Mouse (Mus musculus): ENCODE data around the gene Rab1b.
"Not testable (repeated sequence)": the region's sequence is repeated elsewhere in the genome, so short reads cannot be mapped to it uniquely, and the experiment has no call there.

The Rab1b gene

GRCm38 (mm10) chr19:5106731-5107191 lies at the start of gene Rab1b:
Gene Rab1b (minus strand): TSS chr19:5107072.
- DNase-seq (ENCODE audit: low spot score), result peak; percentile 94

DNA sequence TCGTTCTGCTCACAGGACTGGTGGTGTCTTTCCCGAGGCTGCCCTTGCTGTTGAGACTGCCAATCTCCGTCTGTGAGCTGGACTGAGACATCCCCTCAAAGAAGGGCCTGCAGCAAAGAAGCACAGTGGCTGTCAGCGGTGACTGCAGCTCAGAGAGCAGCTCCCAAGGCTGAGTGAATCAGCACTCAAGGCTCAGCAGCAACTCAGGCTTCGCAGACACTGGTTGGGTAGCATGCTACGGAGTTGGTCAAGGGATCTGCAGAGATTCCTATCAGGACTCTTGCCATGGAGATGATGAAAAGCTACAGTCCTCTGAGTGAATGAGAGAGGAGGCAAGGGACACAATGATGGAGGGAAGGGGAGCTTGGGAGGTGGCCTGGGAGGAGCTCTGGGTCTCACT lies 45.4 kb upstream of the Rab1b start:
- DNase-seq (ENCODE audit: low spot score), result no peak

DNA sequence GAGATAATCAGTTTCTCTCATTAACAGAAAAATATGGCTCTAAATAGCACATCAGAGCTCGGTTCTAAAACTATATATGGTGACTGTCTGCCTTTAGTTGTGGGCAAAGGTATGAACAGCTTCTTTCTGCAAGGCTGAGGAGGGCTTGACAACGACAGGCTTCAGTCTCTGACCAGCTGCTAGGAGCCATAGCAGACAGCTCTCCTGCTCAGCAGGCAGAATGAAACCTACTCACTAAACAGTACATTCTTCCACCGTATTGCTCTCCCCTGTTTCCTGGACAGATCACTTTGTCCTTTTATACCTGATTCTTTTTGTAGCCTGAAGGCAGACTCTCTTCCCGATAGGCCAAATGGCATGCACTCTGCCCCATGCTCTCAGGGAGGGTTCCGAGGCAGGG lies 44.9 kb upstream of the Rab1b start:
- DNase-seq (ENCODE audit: low spot score), result no peak

- peak; percentile 25 for DNase-seq (ENCODE audit: low spot score)
Measured at GRCm38 (mm10) chr19:5151331-5151730, 44.5 kb upstream of the Rab1b start.

DNA sequence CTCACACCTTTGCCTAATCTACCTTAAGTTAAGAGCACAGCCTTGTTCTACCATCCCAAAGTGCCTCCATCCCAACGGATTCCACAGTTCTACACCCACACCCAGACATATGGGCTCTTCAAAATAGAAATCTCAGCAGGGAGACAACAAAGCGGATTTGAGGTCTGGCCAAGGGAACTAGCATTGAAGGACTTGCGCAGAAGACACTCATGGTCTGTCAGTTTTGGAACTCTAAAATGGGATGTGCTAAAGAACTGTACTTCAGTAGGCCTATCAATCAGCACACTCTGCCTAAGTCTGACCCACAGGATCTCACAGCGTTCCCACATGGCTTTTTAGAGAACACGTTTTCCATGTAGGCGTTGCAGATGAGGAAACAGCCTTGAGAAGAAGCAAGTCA lies 43.5 kb upstream of the Rab1b start:
- no peak for DNase-seq (ENCODE audit: low spot score)

DNA sequence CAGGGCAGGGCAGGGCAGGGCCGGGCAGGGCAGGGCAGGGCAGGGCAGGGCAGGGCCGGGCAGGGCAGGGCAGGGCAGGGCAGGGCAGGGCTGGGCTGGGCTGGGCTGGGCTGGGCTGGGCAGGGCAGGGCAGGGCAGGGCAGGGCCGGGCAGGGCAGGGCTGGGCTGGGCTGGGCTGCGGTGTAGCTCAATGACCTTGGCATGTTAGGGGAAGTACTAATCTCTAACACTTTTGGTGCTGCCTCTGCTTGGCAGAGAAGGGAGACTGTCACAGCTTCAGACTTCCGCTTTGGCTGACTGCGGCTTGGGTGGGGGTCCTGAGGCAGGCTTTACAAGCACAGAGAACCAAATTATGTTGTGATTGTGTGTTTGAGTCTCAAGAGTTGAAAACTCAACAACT lies 42.2 kb upstream of the Rab1b start:
- not testable (repeated sequence) for DNase-seq (ENCODE audit: low spot score)

DNA sequence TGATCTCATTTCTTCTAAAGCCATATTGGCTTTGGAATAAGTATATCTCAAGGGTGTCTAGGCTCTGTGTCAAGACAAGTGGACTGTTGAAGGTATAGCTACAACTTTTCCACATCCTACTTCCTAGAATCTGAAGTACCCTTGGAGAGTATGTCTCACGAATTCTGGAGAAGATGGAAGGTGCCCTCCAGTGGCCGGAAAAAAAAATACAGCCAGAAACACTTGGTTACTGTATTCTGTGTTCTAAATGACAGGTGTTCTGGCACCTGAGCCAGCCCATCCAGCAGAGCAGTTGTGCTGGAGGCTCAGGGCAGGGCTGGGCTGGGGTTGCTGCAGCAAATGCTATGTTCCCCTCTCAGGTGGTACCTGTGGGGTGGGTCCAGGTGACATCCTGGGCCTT lies 32.8 kb upstream of the Rab1b start:
- peak; percentile 41 for DNase-seq (ENCODE audit: low spot score)

DNA sequence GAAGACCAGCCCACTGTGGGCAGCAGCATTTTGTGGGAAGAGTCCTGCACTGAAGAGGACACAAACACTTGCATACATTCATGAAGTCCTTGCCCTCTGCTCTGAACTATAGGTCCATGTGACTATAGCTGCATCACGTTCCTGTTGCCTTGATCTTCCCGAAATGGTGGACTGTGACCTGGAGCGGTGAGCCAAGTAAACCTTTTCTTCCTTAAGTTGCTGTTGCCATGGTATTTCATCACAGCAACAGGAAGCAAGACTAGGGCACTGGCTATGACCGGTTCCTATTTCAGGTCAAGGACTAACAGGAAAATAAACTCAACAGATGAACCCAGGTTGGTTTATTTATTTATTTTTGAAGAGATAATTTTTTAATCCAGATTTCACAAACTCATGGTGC lies 24.4 kb upstream of the Rab1b start:
- DNase-seq (ENCODE audit: low spot score), result no peak

- DNase-seq (ENCODE audit: low spot score), result no peak
Measured at GRCm38 (mm10) chr19:5129770-5130169, 22.9 kb upstream of the Rab1b start.

GRCm38 (mm10) chr19:5124055-5124614 lies 17.3 kb upstream of the Rab1b start:
- no peak for DNase-seq (ENCODE audit: low spot score)

- DNase-seq (ENCODE audit: low spot score), result no peak
Measured at GRCm38 (mm10) chr19:5123241-5123640, 16.4 kb upstream of the Rab1b start.

- no peak for DNase-seq (ENCODE audit: low spot score)
Measured at GRCm38 (mm10) chr19:5122492-5122891, 15.6 kb upstream of the Rab1b start.

DNA sequence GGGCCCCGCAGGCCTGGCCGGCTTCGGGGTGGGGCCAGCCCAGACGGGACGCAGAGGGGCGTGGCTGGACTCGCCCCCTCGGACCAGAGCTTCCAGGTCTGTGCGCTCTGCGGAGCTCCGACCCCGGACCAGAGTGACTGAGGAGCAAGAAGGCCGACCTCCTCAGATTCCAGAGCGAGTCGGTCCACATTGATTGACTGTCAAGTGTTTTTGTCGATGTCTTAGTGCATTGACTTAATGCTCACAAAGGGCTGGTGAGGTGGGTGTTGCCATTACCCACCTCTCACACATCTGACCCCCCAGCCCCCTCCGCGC lies 11.5 kb upstream of the Rab1b start, which contains the start of gene Klc2:
Gene Klc2, minus strand, starts transcription at position 177 of the 315 bp plus-strand sequence.
- no peak for DNase-seq (ENCODE audit: low spot score)

GRCm38 (mm10) chr19:5117494-5118383 lies 10.9 kb upstream of the Rab1b start:
- DNase-seq (ENCODE audit: low spot score), result peak; percentile 87

GRCm38 (mm10) chr19:5113783-5114182 lies 6.9 kb upstream of the Rab1b start:
- DNase-seq (ENCODE audit: low spot score), result no peak

GRCm38 (mm10) chr19:5109659-5110453 lies 3.0 kb upstream of the Rab1b start:
- DNase-seq (ENCODE audit: low spot score), result no peak

DNA sequence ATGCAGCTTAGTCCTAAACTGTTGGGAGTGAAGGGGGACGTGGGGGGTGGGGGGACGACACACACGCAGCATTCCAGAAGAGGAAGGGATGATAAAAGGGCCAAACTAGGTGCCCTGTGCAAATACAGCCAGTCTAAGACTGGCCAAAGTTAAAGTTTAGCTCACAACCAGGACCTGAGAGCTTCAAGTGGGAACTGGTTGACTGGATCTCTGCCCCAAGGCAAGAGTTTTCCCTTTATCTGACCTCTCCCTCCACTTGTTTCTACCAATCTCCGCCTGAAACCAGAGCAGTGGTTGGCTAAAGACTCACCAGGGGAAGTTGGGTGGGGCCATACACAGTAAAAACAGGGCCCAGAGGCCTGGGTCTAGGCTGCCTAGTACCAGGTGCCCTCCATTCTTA lies 1.8 kb upstream of the Rab1b start:
- DNase-seq (ENCODE audit: low spot score), result no peak

GRCm38 (mm10) chr19:5108271-5108575 lies 1.4 kb upstream of the Rab1b start:
- no peak for DNase-seq (ENCODE audit: low spot score)

- no peak for DNase-seq (ENCODE audit: low spot score)
Measured at GRCm38 (mm10) chr19:5107556-5108270, 841 bp upstream of the Rab1b start.

- no peak for DNase-seq (ENCODE audit: low spot score)
Measured at GRCm38 (mm10) chr19:5106074-5106473, 798 bp downstream of the Rab1b start.

DNA sequence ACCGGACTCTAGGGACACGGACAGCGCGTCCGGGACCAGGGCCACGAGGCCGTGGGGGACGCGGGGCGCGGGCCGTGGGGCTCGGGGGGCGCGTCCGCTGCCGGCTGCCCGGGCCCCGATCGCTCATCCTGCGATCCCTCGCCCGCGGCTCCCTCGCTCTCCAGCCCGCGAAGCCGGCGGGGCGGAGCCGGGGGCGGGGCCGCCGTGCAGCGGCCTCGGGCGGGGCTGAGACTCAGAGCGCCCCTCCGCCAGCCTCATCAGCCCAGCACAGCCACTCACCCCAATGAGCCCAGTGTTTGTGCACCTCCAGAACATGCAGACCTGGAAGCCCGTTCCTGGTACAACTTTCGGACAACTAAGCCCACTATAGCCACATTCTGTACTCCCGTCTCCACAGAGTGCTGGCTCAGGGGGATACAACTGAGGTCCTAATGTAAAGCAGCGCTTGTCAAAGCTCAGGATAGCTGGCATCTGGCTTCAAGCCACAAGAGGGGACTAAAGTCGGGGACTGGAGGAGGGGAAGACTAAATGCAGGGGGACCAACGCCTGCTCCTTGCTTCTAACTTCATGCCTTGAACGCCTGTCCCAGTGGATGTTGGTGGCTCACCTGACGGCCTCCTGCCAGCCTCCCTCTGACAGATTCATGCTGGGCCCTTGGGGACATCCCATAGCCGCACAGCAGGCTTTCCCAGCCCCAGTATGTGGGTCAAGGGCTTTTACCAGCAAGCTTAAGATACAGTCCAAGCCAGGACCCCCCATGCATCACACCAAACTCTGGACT lies 8.3 kb downstream of the Rab1b start, which contains the start of gene Cnih2:
Gene Cnih2, minus strand, starts transcription at position 159 of the 781 bp plus-strand sequence.
- peak; percentile 48 for DNase-seq (ENCODE audit: low spot score)

All from urinary bladder, postnatal 25 days (tissue).